Mouse (Mus musculus) spleen, adult 2 months (tissue): ENCODE results near the gene Pcnx3. TPM values are rescaled to one million over a fixed set of nuclear protein-coding genes. Genes with fewer than 3 reads are reported as not detected.

Source experiments
- DNase-seq, 2 experiments: peaks; one replicate each; pipeline versions ENCODE4 v3.0.0 to v3.0.0-alpha.2; 2012 to 2021; ENCODE audit warnings: low spot score in 2 of 2, low read depth in 1 of 2
- H3K27ac ChIP-seq: fragments of 200-500 bp; 2 replicates; pipeline ENCODE4 v1.5.1; 2012; ENCODE audit warnings: low read length, inconsistent platforms; ENCODE audit not compliant: insufficient read depth
- H3K27me3 ChIP-seq: fragments of 200-500 bp; 2 replicates; pipeline ENCODE4 v1.6.1; 2012; ENCODE audit warnings: mild to moderate bottlenecking, moderate library complexity, low read length, inconsistent platforms; ENCODE audit not compliant: control insufficient read depth, insufficient read depth
- H3K36me3 ChIP-seq: fragments of 200-500 bp; 2 replicates; pipeline ENCODE4 v1.6.1; 2012; ENCODE audit warnings: mild to moderate bottlenecking, low read length, inconsistent platforms; ENCODE audit not compliant: control insufficient read depth, insufficient read depth
- H3K4me1 ChIP-seq: fragments of 200-500 bp; 2 replicates; pipeline ENCODE4 v1.6.1; 2011; ENCODE audit warnings: inconsistent platforms; ENCODE audit not compliant: control insufficient read depth, insufficient read depth, insufficient read length
- H3K4me3 ChIP-seq: fragments of 200-500 bp; 2 replicates; pipeline ENCODE4 v1.5.1; 2011; ENCODE audit warnings: mild to moderate bottlenecking, inconsistent platforms; ENCODE audit not compliant: insufficient read depth, insufficient read length; ENCODE audit errors: extremely low read depth
- CTCF ChIP-seq: fragments of 200-500 bp; IDR thresholded peaks from 2 replicates; pipeline ENCODE4 v1.5.1; 2011; ENCODE audit warnings: mild to moderate bottlenecking, inconsistent platforms; ENCODE audit not compliant: insufficient read depth, insufficient read length, insufficient replicate concordance; ENCODE audit errors: extremely low read depth
- POLR2A ChIP-seq: fragments of 200-500 bp; IDR thresholded peaks from 2 replicates; pipeline ENCODE4 v1.6.1; 2011; ENCODE audit warnings: low read depth, low read length, inconsistent platforms
- WGBS: fragments of 180-500 bp; shearing (Covaris S2); methylation state at CpG from one replicate; pipeline ENCODE4 v1.1.7; 2018; 5-methylcytosine and 5-hydroxymethylcytosine counted together
- polyA plus RNA-seq: library from polyadenylated mRNA; depleted of rRNA; stranded (reverse); fragments of >200 nt; gene quantifications from 2 replicates; pipeline ENCODE4 v1.2.3, GENCODE M21; 2012

Pcnx3 gene
- polyA plus RNA-seq, 1 experiment: 195 TPM

DNA sequence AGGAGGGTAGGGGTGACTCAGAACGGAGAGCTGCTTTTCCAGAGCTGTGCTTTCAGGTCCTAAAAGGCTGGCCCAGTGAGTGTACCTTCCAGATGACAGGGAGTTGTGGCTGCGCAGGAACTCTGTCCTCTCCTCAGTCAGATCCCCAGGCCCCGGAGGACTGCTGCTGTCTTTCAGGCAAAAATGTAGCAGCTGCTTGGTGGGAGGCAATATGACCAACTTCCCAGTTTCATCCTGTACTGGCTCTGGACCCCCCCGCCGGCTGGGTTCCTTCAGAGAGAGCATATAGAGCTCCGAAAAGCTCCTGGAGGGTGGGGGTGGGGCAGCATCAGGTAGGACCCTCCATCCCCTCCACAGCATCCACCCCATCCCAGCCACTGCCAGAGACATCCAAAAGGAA, 36.1 kb downstream of the Pcnx3 start:
- Histone ChIP-seq H3K27ac (no peak overlapping the region), H3K36me3 (peaks cover 68% of the 10 kb centered on the region), H3K4me1 (peaks cover 13% of the 10 kb centered on the region; the same call in 1 of the 2 replicates), H3K4me3 (no peak overlapping the region), H3K27me3 (no peaks in the 10 kb centered on the region)
- DNase-seq: no peak
- WGBS: 91% methylated on average over 6 of the region's 6 CpGs
- no peak for TF ChIP-seq CTCF
- TF ChIP-seq POLR2A: no peak

DNA sequence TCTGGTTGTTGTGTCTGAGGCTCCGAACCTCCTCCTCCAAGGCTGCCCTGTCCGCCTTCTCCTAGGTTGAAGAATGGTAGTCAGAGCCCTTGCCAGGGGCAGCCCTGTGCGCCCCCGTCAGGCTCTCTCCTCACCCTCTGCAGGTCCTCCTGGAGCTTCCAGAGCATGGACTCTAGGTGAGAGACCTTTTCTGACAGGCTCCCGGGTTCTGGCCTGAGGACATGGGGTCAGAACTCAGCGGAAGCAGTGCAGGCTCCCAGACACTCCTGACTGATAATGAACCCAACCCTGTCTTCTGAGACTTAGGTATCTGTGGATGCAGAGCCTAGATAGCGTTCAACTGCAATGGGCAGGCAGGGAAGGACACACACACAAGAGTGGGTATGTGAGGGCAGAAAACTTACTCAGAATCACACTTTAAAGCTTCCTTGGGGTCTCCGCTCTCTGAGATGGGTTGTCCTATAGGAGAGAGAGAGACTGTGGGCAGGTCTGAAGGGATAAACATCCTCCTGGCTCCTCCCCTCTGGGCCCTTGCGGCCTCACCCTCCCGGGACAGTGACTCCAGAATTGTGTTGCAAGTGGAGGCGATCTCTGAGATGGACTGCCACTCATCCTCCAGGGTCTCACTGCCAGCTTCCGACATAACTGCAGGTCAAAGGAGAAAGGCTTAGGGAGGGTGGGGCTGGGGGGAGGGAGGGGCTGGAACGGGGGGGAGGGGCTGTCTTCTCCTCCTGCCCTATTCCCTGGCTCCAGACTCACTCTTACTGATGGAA, 37.0 kb downstream of the Pcnx3 start:
- peak in 1 of 2 experiments; percentile 3 for DNase-seq
- Histone ChIP-seq H3K4me1 (peaks cover 13% of the 10 kb centered on the region; the same call in 1 of the 2 replicates), H3K36me3 (peaks cover 71% of the 10 kb centered on the region), H3K27ac (no peak overlapping the region), H3K4me3 (no peak overlapping the region), H3K27me3 (no peaks in the 10 kb centered on the region)
- WGBS: 88% methylated on average over 13 of the region's 13 CpGs
- no peak for TF ChIP-seq CTCF
- TF ChIP-seq POLR2A: no peak

DNA sequence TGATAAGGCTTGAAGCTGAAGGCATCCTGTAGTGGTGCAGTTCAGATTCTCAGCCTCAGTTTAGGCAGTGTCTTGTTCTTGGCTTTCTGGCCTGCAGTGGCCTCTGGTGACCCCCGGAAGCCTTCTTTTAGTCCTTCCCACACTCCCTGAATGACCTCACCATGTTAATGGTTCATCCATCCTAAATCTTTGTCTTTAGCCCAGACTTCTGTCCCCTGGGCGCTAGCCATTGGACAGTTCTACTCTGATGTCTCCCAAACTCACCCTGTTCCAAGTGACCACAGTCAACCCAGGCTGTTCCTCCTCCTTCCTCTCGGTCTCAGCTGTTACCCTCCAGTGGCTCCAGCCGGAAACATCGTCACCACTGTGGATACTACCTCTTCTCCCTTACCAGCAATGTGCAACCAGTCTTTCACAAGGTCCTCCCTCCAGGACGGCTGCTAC, 39.4 kb downstream of the Pcnx3 start:
- 37% methylated on average over 6 of the region's 6 CpGs for WGBS
- H3K4me3 ChIP-seq: no peak overlapping the region; the same call in 1 of the 2 replicates

DNA sequence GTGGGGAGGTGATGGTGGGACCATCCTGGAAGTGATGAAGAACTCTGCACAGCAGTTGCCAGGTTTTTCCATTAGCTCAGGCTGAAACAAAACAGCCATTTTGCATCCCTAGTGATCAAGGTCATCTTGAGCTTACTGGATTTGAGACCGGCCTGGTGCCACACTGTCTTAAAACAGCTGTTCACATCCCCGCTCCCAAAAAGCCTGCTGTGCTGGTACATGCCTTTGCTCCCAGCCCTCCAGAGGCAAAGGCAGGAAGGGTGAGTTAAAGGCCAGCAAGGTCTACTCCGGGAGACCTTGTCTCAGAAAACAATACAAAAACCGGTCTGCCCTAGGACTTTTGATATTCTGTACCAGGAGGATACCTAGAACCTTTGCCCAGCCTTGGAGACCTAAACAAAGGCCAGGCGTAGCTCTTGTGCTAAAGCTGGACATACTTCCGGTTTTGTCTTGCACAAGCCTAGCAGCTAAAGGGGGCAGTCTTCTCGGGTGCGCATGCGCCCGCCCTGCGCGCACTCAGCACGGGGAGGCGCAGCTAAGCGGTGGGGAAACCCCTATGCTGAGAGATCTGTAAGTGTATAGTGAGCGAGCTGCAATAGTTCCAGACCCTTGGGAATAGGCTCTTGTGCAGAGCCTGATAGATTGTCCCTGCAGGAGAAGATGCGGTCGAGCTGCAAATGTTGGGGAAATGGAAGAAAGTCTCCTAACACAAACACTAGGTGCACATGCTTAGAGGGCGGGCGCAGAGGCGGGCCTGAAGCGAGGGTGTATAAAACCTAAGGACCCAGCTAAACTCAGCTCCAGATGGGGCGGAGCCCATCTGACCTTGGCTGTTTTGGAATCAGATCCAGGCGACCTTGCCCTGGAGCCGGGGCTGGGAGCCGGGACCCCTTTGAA, 40.1 kb downstream of the Pcnx3 start:
- peaks cover 13% of the 10 kb centered on the region; the same call in 1 of the 2 replicates for H3K4me1 ChIP-seq
- no peaks in the 10 kb centered on the region for H3K27me3 ChIP-seq
- H3K36me3 ChIP-seq: peaks cover 59% of the 10 kb centered on the region
- H3K27ac ChIP-seq: peak overlapping the region; percentile 69
- TF ChIP-seq POLR2A (no peak), CTCF (no peak)
- peak overlapping the region; percentile 41; the same call in 1 of the 2 replicates for H3K4me3 ChIP-seq
- DNase-seq: peak; percentile 76 to 85
- 10% methylated on average over 26 of the region's 26 CpGs for WGBS

More for the DNA sequence above, 39.4 kb downstream of the Pcnx3 start:
- peak overlapping the region; percentile 28 for H3K27ac ChIP-seq
- DNase-seq: no peak
- TF ChIP-seq CTCF (no peak), POLR2A (no peak)
- H3K4me1 ChIP-seq: peaks cover 13% of the 10 kb centered on the region; the same call in 1 of the 2 replicates
- H3K36me3 ChIP-seq: peaks cover 64% of the 10 kb centered on the region
- no peaks in the 10 kb centered on the region for H3K27me3 ChIP-seq

DNA sequence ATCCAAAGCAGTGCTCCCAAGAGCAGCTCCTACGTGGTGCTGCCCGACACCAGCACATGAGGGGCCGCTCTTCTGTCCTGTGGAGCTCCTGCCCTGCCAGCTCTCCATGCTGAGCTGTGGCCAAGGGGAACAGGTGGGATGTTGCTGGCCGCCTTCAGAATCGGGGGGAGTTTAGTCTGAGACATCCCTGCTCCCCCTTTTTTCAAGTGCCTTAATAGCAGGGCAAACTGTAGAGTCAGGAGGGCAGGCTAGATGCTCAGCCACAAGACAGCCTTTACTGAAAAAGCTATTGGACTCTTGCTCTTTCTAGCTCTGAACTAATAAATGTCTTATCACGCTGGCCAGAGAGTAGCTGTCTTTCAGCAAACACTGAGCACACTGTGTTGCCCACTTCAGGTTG, 40.9 kb downstream of the Pcnx3 start:
- no peak overlapping the region for H3K27ac ChIP-seq
- no peaks in the 10 kb centered on the region for H3K27me3 ChIP-seq
- H3K4me3 ChIP-seq: no peak overlapping the region
- H3K4me1 ChIP-seq: peaks cover 13% of the 10 kb centered on the region; the same call in 1 of the 2 replicates
- H3K36me3 ChIP-seq: peaks cover 57% of the 10 kb centered on the region
- DNase-seq: no peak
- TF ChIP-seq POLR2A (no peak), CTCF (no peak)
- 95% methylated on average over 6 of the region's 6 CpGs for WGBS

DNA sequence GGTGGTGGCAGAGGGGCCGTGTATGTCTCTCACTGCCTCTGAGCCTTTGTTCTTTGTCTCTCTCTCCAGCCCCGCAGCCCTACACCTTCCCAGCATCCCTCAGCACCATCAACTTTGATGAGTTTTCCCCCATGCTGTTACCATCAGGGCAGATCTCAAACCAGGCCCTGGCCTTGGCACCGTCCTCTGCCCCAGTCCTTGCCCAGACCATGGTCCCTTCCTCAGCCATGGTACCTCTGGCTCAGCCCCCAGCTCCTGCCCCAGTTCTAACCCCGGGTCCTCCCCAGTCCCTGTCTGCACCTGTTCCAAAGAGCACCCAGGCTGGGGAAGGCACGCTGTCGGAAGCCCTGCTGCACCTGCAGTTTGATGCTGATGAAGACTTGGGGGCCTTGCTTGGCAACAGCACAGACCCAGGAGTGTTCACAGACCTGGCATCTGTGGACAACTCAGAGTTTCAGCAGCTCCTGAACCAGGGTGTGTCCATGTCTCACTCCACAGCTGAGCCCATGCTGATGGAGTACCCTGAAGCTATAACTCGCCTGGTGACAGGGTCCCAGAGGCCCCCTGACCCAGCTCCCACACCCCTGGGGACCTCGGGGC, 41.9 kb downstream of the Pcnx3 start:
- H3K27ac ChIP-seq: no peak overlapping the region
- no peaks in the 10 kb centered on the region for H3K27me3 ChIP-seq
- no peak overlapping the region for H3K4me3 ChIP-seq
- DNase-seq: no peak
- peaks cover 54% of the 10 kb centered on the region for H3K36me3 ChIP-seq
- 90% methylated on average over 8 of the region's 8 CpGs for WGBS
- no peak for TF ChIP-seq CTCF
- TF ChIP-seq POLR2A: no peak
- H3K4me1 ChIP-seq: peaks cover 13% of the 10 kb centered on the region; the same call in 1 of the 2 replicates
